Mouse (Mus musculus) heart, adult 11 months (tissue): ENCODE results near the gene Gatd1.
A peak's percentile ranks its signal among the peaks of the same experiment; 100 is the strongest.
"Not testable (repeated sequence)": the region's sequence is repeated elsewhere in the genome, so short reads cannot be mapped to it uniquely, and the experiment has no call there.

ENCODE experiments used
- DNase-seq: peaks from one replicate; pipeline ENCODE4 v3.0.0; 2022

Gatd1 gene

GRCm38 (mm10) chr7:141426948-141427730 is 13.2 kb upstream of the Gatd1 start:
- peak; percentile 83 for DNase-seq

DNA sequence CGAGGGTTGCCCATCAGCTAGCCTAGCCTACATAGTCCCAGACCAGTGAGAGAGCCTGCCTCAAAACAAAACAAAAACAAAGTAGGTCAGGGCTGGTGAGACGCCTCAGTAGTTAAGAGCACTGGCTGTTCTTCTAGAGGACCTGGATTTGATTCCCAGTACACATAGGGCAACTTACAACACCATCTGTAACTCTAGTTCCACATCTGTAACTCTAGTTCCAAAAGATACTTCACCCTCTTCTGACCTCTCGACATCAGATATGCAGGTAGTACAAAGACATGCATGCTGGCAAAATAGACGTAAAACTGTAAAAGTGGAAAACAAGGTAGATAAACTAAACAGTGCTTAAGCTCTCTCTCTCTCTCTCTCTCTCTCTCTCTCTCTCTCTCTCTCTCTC is 9.9 kb upstream of the Gatd1 start:
- no peak for DNase-seq

DNA sequence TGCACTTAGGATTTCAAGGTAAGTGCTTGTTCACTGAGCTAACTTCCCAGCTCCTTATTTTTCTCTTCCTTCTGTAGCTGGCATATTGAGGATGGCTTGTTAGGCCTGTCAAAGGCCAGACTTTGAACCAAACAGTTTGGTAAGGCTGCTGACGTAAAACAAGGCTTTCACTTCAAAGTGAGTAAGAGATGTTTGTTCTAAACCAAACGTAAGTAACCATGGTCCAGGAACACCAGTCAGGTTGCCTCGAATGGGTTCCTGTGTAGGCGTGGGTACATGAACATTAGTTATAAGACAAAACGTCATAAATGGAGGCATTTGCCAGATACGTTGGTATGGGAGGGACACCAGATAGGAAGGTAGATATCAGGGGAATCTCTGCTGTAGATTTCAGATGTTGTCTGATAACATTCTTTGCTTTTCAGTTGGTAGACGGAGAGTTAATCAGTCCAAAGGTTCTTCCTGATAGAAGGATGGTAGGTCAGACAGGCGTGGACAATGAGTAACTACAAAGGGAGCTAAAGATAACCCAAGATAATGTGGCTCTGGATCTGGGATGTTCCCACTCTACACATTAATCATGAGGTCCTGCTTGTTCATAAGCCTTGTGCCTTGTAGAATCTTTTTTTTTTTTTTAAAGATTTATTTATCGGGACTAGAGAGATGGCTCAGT is 6.2 kb upstream of the Gatd1 start:
- no peak for DNase-seq

DNA sequence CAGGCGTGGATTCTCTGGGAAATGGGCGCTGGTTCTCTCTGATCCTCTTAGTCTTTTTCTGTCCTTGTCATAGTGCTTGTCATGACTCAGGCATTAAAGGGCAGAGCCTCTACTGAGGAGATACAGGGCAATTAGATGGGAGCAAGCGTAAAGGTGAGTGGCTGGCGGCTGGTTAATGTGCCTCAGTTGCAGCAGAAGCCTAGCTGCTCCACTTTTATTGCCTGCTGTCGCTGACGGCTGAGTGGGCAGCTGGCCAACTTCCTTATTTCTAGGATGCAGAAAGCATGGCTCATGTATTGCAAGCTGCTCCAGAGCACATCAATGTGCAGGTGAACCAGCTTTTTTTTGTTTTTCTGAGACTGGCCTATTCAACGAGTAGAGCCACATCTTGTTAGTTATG is 5.0 kb upstream of the Gatd1 start:
- DNase-seq = peak; percentile 91

- DNase-seq = peak; percentile 84
Observed at GRCm38 (mm10) chr7:141417731-141418681, 4.1 kb upstream of the Gatd1 start.

DNA sequence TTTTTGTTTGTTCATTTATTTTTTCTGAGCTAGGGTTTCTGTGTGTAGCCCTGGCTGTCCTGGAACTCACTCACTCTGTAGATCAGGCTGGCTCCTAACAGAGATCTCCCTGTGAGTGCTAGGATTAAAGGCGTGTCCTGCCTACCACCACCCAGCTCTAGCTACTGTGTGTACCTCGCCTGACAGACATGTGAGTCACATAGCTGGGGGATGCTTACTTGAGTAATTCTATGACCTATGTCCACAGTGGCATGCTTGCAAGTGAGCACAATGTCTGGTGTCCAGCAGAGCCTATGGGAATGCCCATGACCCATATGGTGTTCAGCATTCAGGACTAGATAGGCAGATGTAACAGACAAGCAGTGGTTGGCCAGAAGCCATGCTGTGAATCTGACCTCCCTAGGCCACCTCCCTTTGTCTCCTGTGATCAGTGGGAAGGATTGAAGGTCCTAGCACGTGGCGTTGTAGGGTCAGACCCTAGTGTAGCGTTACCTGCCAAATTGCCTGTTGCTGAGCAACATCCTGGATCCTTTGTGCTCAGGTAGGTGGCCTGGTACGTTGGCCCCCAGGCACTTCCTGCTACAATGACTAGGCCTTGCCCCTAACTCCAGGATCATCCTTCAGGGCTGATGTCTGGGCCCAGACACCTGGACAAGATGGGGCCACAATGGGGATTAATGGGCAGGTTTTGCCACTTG is 2.4 kb upstream of the Gatd1 start:
- peak; percentile 87 for DNase-seq

DNA sequence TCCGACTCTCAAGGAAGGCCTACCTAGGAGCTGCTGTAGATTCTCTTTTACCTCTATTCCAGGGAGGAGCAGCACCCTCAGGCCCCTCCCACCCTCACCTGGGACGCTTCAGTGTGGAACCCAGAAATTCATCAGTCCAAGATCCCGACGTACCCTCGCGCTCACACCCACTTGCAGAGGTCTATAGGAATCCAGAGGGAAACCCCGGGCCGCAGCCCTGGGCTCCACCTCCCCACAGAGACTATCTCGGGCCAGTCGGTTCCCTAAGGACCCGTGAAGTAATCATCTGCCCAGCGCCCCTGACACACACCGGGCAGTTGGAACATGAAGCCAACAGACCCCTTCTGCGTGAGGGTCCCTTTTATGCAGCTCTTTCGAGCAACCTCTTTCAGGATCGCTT is 605 bp downstream of the Gatd1 start:
- DNase-seq = peak; percentile 95

- peak; percentile 92 for DNase-seq
Observed at GRCm38 (mm10) chr7:141411667-141412066, 2.3 kb downstream of the Gatd1 start.

DNA sequence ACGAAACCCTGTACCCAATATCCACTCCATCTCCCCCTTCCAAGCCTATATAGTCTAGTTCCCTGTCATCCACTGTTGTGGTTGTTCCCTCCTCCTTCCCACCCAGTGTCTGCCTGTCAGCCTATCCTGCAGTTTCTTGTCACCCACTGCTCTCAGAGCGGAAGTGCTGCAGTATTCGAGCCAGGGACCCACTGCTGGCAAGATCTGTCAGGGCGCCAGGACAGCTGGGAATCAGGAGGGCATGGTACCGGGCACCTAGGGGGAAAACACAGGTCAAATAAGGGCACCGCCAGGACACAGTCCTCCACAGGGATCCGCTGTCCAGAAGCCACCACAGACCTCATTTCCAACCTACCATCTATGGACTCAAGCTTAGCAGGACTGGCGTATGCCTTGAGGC is 3.3 kb downstream of the Gatd1 start:
- DNase-seq = peak; percentile 89

- peak; percentile 97 for DNase-seq
Observed at GRCm38 (mm10) chr7:141408833-141409232, 5.1 kb downstream of the Gatd1 start.

DNA sequence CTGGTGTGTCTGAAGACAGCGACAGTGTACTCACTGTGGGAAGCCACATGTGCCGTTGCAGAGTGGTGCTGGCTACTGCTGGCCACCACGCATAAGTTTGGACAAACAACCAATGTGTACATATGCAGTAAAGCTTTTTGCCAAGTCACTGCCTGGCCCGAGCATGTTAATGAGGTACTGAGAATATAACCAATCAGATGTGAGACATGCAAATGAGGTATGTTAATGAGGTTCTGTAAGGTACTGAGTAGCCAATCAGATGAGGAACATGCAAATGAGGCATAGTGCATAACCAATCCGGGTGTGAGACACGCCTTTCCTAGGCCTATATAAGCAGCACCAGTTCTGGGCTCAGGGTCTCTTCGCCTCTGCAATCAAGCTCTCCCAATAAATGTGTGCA is 6.3 kb downstream of the Gatd1 start:
- DNase-seq = not testable (repeated sequence)

- no peak for DNase-seq
Observed at GRCm38 (mm10) chr7:141405466-141405865, 8.5 kb downstream of the Gatd1 start.

GRCm38 (mm10) chr7:141403305-141403704 is 10.6 kb downstream of the Gatd1 start:
- DNase-seq = peak; percentile 93

DNA sequence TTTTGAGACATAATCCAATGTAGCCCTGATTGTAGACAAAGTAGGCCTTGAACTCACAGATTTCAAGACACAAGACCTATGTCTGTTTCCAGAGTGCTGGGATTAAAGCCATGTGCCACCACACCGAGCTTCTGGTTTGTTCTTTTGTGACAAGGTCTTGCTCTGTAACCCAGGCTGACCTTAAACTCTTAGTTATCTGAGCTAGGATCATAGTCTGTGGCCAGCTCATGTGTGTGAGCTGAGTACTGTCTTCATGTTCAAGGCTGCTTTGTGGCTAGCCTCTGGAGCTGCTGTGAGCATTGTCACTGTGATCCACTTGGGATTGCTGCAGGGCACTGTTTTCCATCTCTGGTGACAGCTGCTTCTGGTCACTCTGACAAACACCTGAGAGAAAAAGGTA is 18.6 kb downstream of the Gatd1 start:
- DNase-seq = no peak

DNA sequence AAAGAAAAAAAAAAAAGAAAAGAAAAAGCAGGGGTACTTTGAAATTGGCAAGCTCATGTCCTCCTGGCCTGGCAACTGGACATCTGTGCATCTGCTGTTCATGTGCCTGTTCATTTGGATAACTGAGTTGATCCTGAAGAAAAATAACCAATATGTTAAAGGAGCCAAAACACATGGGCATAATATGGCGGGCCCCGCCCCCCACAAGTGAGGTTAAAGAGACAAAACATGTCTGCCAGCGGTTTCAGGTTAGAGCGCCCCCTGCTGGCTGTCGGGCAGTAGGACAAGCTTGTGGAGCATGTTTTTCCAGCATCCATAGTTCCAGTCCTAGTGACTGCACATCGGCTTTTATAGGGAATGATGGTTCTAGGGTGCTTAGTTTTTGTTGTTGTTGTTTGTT is 19.2 kb downstream of the Gatd1 start:
- peak; percentile 92 for DNase-seq

DNA sequence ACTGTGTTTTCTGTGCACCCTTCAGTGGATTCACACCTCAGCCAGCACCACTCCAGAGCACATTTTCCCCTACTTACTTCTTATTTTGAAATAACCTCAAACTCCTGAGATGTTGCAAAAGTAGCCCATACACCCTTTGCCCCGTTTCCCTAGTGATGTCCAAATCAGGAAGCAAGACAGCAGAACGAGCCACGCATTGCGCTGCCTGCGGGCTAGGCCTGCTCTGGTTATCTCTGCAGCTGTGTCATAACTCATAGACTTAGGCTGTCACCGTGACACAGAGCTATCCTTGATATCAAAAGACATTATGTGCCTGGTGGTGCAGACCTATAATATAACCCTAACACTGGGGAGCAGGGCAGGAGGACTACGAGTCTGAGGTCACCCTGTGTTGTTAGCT is 19.8 kb downstream of the Gatd1 start:
- no peak for DNase-seq

DNA sequence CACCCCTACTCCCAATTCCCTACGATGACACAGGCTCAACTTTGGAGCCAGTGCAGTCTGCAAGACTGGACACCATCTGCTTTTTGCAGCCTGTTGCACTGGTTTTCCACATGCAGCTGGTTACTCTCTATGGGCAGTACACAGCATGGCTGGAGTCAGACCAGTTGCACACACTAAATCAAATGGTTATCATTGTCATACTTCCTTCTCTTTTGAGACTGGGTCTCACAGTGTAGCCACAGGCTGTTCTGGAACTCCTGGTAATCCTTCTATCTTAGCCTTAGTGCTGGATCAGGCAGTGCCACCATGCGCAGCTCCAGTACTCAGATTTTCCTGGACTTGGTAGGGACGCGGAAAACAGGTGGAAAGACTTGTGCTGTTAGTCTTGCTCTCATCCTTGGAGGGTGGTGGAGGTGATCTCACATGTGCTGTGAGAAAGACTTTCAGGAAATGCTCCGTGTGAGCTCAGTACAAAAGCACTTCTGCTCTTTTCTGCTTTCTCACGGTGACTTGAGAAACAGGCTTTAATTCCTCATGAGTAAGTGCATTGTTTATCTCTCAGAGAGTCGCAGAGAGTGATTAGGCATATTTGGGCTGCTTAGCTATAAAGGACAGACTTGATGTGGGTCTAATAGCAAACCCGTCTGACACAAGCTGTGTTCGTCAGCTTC is 21.2 kb downstream of the Gatd1 start:
- DNase-seq = peak; percentile 84

- DNase-seq = peak; percentile 100
Observed at GRCm38 (mm10) chr7:141391625-141392551, 22.0 kb downstream of the Gatd1 start, which contains the start of gene Taldo1. Gene Taldo1, plus strand, starts transcription at chr7:141392199.

- no peak for DNase-seq
Observed at GRCm38 (mm10) chr7:141390326-141391259, 23.3 kb downstream of the Gatd1 start.
